Mouse (Mus musculus) natural killer cell, adult 2 months (primary cell): ENCODE data around the gene Carmil3.
A peak's percentile ranks its signal among the peaks of the same experiment; 100 is the strongest.

Experiments used
- DNase-seq, 2 experiments: peaks; one replicate each; pipeline ENCODE4 v3.0.0; 2022; ENCODE audit warnings: low spot score in 2 of 2

The Carmil3 gene

GRCm38 (mm10) chr14:55490361-55491201 is at the start of gene Carmil3:
Gene Carmil3 (plus strand): TSS chr14:55490651.
- peak; percentile 26 to 49 for DNase-seq

- no peak for DNase-seq
Measured at GRCm38 (mm10) chr14:55457693-55458092, 32.8 kb upstream of the Carmil3 start.

- peak; percentile 57 to 68 for DNase-seq
Measured at GRCm38 (mm10) chr14:55458273-55458672, 32.2 kb upstream of the Carmil3 start.

GRCm38 (mm10) chr14:55458761-55459160 is 31.7 kb upstream of the Carmil3 start:
- DNase-seq: no peak

GRCm38 (mm10) chr14:55459796-55460195 is 30.7 kb upstream of the Carmil3 start:
- no peak for DNase-seq

GRCm38 (mm10) chr14:55460297-55460696 is 30.2 kb upstream of the Carmil3 start:
- no peak for DNase-seq

GRCm38 (mm10) chr14:55461757-55462156 is 28.7 kb upstream of the Carmil3 start:
- DNase-seq: no peak

- DNase-seq: no peak
Measured at GRCm38 (mm10) chr14:55466481-55466880, 24.0 kb upstream of the Carmil3 start.

- DNase-seq: no peak
Measured at GRCm38 (mm10) chr14:55467108-55467507, 23.3 kb upstream of the Carmil3 start.

GRCm38 (mm10) chr14:55468301-55468741 is 22.1 kb upstream of the Carmil3 start:
- DNase-seq: no peak

- no peak for DNase-seq
Measured at GRCm38 (mm10) chr14:55469041-55469440, 21.4 kb upstream of the Carmil3 start.

GRCm38 (mm10) chr14:55469821-55470220 is 20.6 kb upstream of the Carmil3 start:
- no peak for DNase-seq

- DNase-seq: no peak
Measured at GRCm38 (mm10) chr14:55470806-55471205, 19.6 kb upstream of the Carmil3 start.

- DNase-seq: no peak
Measured at GRCm38 (mm10) chr14:55475654-55476053, 14.8 kb upstream of the Carmil3 start.

GRCm38 (mm10) chr14:55477421-55477820 is 13.0 kb upstream of the Carmil3 start:
- DNase-seq: no peak

GRCm38 (mm10) chr14:55477829-55478228 is 12.6 kb upstream of the Carmil3 start:
- no peak for DNase-seq

GRCm38 (mm10) chr14:55478651-55479599 is 11.5 kb upstream of the Carmil3 start, which contains the start of gene Dhrs4:
Gene Dhrs4 (plus strand): TSS chr14:55478758.
- DNase-seq: peak; percentile 80 to 87

GRCm38 (mm10) chr14:55479629-55480028 is 10.8 kb upstream of the Carmil3 start:
- DNase-seq: no peak

- DNase-seq: no peak
Measured at GRCm38 (mm10) chr14:55484430-55485085, 5.9 kb upstream of the Carmil3 start.

- no peak for DNase-seq
Measured at GRCm38 (mm10) chr14:55486836-55487235, 3.6 kb upstream of the Carmil3 start.

- peak; percentile 17 to 27 for DNase-seq
Measured at GRCm38 (mm10) chr14:55491291-55491833, 911 bp downstream of the Carmil3 start.
